Mouse (Mus musculus): Measurements from ENCODE around the gene Dlgap4.

Gene Dlgap4

DNA sequence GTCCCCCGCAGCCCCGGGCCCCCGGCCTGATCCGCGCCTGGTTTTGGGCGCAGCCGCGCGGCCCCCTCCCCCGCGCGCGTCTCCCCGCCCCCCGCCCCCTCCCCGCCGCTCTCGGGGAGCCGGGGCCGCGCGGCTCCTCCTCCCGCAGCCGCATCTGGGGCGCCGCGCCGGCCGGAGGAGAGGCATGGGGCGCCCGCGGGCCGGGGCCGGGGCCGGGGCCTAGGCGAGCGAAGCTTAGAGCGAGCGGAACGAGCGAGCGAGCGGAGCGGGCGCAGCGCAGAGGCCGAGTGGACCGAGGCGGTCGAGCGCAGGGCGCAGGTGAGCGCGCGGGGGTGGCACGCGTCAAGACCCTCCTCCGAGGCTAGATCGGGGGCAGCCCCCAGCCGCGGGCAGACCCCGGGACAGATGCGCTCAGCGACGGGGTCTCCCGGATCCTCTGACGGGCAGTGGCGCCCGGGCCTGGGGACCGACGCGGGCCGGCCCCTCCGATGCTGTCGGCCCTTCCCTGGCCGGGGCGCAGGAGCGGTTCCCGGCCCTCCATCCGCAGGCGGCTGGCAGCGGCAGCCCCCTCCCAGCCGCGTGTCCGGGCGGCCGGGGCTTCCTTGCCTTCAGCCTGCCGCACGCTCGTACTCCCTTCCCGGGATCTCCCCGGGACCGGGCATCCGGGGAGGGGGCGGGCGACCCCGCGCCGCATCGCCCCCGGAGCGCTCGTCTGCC is at the start of gene Dlgap4:
Gene Dlgap4, plus strand, starts transcription at position 165 of the 717 bp plus-strand sequence.
- peak; percentile 32 for DNase-seq

DNA sequence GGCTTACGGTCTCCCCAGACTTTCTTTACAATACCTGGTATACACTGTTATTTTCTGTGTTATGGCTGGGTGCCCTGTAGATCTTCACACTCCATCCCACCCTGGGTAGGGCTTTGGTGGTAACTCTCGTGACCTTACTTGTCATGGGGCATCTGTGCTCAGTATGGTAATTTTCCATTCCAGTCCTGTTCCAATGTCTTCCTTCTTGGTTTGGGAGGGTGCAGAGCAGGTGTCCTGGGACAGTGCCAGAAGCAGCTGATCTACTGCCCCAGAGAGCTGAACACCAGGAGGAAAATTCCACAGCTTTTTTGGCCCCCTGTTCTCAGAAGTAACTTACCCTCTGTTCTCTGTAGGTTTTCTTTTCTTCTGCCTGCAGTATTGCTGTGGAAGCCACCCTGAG is 47.0 kb upstream of the Dlgap4 start:
- DNase-seq, result no peak

DNA sequence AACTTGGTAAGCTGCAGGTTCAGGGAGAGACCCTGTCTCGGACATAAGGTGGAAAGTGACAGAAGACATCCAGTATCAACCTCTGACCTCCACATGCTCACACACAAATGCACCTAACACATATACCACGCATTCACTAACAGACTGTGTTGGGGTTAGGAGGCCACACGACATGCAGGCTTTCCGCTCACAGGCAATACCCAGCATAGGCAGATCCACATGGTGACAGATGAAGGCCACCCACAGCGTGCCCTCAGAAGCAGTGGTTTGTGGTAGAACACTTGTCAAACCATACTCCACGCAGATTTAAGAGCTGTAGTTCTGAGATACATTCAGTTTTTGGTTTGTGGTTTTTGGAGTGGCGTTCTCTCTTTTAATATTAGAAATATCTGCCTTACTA is 44.9 kb upstream of the Dlgap4 start:
- no peak for DNase-seq

DNA sequence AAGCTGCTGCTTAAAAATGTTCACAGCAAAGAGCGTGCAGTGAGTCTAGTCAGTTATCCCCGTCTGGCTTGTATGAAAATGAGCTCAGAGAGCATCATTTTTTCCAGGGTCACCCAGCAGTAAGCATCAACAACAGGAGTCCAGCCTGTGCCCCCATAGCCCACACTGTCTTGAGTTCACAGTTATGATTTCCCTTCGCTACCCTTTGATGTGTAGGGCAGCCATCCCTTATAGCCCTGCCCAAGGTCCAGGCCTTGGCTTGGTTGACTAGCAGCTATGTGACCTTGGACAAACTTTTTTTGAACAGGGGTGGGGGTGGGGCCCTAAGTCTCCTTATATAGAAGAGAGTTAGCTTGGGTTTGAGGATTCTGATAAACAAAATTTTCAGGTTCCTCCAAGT is 44.2 kb upstream of the Dlgap4 start:
- DNase-seq, result no peak

DNA sequence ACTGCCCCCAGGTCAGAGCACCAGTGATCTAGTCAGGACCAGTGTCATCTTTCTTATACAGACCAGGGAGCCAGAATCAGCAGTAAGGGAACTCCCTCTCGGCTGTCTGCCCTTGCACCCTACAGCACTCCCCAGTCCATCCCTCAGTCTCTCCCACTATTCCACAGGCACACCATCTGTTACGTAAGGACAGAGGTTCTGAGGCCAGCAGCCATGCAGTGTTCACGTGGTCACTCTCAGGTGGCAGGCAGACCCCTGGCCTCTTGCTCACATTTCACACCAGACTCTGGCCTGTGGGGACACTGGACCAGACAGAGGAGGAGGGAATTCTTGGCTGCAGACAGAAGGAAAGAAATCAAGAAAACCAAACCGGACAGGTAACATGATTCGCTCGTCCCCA is 42.0 kb upstream of the Dlgap4 start:
- no peak for DNase-seq

DNA sequence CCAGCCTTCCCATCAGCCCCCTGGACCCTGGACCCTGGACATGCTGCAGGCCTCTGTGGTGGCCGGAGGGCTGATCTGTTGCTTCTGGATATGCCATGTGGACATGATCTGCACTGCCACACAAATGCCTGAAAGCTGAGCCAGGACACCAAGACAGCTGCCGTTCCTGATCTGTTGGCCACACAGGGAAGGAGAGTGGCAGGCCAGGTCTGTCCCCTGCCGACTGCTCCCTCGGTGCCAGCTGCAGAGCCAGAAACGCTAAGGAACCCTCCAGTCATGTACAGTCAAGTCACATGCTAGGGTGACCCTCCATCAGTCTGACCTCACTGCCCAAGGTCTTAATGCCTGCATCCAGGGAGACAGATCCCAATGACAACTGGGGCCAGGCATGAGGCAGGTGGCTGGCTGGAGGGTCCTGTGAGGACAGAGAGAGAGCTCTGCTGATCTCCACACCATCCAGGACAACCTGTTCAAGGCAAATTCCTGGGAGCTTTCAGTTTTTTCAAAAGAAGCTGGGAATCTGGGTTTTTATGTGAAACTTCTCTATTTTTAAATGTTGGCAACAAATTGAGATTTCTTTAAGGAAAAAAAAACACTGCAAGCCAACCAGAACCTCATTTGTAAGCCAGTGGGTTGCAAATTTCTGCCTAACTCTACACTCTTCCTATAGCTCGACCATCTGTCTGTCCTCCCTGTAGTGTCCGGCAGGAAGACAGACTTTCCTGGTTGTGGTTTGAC is 36.5 kb upstream of the Dlgap4 start:
- DNase-seq, result no peak

DNA sequence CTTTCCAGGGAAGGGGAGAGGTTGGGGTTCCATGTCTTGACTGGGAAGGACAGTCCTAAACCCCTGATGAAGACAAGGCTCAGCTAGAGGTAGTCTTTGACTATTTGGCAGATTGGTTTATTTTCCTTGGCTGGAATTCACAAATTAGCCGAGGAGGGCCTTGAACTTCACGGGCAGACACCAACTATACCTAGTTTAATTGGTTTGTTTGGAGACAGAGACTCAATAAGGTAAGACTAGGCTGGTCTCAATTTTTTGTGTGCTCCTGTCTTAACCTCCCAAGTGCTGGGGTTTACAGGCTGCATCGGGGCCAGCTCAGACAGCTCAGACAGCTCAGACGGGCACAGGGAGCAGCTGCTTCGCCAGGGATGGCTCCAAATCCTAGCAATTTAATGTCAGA is 33.0 kb upstream of the Dlgap4 start:
- no peak for DNase-seq

DNA sequence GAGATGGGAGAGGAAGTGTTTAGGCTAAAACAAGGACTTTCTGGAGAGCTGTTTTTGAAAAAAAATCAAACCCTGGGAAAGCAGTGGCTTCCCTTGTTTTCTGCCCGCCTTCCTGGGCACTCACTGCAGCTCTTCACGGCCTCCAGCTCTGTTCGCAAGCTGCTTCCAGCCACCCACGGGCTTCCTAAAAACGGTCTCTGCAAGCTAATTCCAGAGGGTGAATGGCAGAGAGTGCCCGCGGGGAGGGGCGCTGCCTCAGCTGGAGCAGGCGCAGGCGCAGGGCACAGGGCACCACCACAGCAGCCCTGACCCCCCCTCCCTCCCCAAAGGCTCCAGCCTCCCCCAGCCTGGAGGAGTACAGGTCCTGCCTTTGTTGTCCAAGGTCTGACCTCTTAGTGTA is 32.3 kb upstream of the Dlgap4 start:
- no peak for DNase-seq

DNA sequence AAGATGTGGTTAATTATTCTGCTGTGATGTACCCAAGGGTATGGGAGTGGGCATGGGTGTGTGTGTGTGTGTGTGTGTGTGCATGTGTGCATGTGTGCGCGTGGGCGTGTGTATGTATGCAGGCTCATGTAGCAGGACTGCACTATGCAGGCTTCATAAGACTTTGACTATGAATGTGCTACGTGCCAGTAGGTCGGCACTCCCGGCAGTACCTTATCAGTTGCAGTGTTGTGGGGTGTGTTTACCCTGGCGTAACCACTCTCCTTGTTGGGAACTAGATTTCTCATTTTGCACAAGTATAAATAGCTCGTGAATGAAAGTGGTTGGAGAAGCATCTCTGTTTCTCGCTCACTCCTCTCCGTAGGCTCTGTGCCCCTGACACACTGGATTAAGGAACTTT is 30.6 kb upstream of the Dlgap4 start:
- DNase-seq, result no peak

DNA sequence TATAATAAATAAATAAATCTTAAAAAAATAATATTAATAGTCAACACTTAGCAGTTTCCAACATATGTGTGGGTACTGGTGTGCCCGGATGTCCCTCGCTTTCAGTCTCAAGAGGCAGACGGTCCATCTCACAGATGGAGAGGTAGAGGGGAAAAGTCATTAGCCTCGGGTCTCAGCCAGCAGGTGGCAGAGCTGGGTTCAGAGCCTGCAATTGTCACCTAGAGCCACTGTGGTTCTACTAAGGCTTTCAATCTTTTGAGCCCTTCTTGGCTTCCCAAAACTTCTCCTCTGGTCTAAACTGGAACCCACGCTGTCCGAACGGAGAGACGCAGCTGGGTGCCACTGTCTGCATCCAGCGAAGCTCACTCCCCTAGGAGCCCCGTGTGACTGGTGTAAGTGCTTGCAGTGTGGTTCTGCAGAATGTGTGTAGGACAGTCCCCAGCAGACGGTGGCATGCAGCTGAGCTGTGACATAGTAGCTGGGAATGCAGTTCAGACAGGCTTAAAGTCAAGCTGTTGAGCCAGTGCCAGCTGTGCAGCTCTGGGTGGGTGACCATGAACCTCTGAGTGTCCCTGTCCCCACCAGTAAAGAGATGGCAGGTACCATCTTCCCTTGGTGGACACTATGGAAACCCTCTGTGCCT is 29.2 kb upstream of the Dlgap4 start:
- peak; percentile 41 for DNase-seq

DNA sequence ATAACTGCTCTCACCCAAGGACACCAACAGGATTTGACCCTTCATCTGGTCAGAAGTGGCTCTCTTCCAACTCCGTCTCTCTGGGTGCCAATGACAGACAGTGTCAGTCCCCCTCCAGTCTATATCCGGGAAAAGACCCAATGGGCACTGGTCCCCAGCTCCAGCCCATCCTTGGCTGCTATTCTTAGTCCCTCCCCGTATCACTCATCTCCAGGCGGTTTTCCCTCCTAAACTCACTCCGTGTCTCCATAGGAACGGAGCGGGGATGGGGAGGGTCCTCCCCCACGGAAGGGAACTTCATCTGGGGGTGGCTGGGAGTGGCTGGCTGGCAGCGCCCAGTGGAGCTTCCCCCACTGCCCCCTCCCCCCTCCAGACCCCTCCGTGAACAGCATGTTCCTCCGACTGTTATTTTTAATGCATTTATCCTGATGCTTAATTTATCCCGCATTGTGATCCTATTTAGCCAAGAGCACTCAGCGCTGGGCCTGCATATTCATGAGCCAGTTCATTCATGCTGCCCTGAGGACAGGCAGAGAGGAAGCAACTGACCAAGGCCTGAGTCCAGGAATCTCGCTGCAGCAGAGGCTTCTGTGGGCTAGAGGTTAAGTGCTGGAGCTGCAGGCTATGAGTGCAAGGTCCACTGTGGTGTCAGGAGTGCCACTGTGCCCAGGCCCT is 28.6 kb upstream of the Dlgap4 start:
- no peak for DNase-seq

DNA sequence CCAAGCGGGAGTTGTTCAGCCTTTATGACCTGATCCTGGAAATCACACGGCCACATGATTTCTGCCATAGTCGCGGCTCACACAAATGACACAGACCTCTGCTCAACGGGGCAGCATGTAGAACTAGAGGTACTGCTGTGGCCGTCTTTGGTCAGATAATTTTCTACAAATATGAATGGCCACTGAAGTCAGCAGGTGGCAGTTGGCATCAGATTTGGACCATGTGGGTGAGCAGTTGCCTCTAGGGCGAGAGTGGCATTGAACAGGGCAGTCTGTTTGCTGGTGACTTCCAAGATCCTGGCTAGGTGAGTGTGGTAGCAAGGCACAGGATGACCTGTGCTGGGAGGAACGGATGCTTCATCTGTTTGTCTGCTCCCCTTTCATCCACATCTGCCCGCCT is 24.0 kb upstream of the Dlgap4 start:
- DNase-seq, result no peak

DNA sequence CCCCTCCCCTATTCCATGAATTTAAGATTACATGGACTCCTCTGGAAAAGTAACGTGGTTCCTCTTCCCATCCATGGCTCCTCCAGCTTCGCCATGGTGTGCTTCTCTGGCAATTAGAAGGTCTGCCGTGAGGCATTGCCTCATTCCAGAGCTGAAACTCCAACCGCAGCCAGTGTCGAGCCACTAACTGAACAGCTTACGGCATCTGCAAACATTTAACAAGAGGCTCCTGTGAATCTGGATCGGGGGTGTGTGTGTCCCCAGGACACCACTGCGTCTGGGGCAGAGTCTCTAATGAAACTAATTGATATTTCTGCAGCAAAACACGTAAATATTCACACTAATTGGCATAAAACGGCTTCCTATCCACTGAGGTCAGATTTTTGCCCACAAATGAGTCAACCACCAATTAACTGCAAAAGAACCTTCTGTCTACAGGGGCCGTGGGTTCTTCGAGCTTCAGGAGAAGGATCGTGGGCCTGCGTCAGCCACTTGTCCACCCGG is 18.5 kb upstream of the Dlgap4 start:
- no peak for DNase-seq

DNA sequence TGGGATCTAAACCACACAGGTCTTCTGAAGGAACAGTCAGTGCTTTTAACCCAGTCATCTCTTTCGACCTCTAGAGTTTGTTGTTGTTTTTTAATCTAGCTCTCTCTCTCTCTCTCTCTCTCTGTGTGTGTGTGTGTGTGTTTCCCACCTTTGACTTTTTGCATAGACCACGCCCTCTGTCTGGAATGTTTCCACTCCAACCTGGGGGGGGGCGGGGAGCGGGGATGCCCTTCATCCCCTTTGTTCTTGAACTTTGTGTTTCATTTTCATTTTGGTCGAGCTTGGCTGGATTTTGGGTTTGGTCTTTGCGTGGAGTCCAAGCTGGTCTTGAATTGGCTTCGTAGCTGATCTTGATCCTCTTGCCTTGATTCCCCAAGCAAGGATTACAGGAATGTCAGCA is 10.9 kb upstream of the Dlgap4 start:
- DNase-seq, result no peak

DNA sequence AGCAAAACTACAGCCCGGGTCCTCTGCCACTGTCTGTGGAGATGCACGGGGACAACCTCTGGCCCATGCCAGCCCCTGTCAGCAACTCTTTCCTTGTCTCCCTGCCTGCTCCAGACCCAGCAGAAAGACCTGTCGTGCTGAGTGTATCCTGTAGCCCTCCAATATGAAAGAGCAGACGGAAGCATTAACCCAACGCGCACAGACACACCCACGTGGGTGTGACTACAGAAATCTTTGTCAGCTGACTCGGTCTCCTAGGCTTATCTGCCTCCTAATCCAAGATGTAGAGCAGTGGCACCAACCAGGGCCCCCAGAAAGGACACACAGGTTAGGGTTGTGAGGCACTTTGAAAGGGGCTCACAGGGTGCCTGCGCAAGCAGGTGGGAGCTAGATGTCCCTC is 9.8 kb upstream of the Dlgap4 start:
- DNase-seq, result no peak

DNA sequence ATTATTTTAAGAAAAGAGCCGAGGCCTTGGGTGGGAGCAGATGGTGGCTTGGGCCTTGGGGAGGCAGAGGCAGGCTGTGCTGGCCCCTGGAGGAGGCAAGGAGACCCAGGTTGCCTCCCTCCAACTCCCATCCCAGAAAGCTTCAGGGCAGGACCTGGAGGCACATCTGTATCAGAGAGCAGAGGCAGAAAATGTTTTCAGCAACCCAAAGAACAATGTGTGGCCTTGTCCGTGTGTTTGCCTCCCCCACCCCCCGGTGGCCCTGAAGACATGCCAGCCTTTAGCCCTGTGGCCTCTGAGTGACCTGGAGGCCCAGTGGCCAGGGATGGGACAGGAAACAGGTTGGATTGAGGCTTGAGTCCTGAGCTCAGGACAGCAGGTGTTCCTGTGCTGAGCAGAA is 8.4 kb upstream of the Dlgap4 start:
- no peak for DNase-seq

DNA sequence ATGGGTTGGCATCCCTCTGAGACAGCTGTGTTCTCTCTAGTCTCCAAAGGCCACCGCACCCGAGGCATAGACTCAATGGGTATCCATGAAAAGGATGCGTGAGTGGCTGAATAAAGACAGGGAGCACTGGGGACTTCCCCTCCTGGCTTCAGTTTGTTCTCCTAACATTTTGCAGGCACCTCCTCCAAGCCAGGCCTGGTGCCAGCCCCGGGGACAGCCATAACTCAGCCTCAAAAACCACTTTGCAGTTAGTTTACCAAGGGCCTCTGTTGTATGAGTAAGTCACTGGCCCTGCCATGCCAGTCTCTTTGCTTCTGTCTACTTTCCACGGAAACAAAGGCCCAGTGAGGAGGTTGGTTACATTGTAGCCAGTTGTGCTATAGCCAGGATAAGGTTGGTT is 7.5 kb upstream of the Dlgap4 start:
- DNase-seq, result no peak

DNA sequence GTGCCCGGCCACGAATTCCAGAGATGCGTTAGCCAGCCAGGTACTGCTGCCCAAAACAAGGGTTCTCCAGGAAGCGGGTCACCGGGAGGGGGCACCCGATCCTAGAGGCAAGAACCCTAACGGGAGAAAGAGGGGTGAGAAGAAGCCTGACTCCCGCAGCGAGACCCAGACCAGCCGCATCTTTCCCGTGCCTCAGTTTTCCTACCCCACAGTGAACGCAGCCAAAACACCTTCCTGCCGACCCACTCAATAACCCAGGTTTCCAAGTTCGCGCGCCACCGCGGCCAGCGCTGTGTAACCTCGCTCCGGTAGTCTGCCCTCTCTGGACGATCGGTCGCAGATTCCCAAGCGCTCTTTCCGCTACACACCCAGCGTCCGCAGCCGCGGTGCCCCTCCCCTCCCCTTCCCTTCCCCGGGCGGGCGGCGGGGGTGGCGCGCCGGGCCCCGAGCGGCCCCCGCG is 394 bp upstream of the Dlgap4 start:
- DNase-seq, result peak; percentile 58

DNA sequence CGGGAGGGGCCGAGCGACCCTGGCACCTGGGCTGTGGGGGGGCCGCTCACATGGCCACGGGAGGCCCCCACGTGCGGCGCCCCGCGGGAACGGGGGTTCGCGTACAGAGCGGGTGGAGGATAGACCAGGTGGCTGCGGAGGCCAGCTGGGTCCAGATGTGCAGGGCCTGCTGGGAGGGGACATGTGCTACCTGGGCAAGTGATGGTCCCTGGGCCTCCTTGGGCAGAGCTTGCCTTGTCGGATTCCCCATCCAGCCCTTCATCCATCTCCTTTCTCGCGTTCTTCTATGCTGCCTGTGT is 702 bp downstream of the Dlgap4 start:
- DNase-seq, result peak; percentile 11

DNA sequence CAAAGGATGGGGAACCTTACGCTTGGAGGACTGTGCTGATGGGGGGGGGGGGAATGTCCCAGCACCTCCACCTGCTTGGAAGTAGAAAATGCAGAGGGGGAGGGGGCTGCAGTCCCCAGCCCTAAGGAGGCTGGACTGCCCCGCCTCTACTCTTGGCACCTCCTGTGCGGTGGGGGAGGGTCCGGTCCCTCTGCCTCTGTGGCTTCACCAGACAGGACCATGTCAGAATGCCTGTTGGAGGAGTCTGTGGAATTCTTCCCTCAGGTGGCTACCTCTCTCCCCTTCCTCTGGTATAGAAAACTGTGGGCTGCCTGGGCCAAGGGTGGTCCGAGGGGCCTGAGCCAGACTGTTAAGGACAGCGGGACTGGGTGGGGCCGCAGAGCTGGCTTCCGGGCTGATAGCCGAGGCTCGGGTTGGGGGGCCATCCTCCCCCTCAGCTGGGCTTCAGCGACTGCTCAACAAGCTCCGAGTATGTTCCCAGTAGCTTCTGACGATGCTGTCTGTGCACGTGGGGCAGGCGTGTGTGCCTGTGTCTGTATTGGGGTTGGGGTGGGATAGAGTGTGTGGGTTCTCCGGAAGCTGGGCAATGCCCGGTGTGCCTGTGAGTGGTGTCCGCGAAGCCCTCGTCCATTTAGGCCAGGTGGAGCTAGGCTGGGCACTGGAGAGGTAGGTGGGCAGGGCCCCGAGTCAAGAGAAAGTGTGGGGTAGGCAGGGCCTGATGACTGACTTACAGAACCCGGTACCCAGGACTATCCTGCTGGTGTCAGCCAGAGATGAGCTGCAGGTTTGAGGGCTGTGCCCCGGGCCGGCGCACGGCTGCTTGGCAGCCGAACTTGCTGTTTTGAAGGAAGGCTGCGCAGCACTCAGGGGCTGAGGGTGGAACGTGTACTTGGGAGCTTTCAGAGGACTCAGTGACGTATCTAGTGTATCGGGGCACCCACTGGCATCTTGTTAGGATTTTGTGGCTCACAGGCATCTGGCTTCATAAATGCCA is 1.5 kb downstream of the Dlgap4 start:
- no peak for DNase-seq

DNA sequence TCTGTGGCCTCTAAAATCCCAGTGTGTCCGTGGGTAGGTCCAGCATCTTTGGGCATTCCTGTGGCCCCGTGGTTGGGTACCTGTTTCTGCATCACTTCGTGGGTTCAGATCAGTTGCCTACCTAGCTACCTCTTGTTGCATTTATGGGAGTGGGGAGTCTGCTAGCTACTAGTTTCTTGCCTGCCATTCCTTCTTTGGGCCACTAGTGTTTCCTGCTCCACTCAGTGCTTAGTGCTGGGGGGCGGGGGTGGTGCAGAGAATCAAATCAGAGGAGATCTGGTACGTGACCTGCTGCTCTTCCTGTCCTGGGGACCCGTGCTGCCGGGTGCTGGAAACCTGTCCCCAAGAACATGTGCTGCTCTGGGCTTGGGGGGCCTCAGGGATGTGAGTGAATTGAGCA is 3.0 kb downstream of the Dlgap4 start:
- no peak for DNase-seq

DNA sequence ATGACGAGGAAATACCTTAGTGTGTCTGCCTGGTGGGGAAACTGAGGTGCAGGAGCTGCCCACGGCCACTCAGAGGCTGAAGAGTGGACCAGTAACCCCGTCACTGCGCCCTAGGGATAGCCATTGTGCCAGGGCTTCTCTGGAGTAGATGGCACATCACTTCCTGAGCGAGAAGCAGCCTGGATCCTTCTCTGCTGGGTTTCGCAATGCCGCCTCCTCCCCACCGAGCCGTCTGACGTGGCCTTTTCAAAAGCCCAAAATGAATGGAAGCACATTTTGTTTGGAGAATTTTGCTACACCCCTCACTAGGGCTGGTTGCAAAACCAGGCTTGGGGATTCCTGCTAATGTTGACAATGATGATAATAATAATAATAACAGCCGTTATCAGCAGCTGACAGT is 4.0 kb downstream of the Dlgap4 start:
- no peak for DNase-seq

Data from thymus, postnatal 14 days (tissue).